Mouse (Mus musculus) hindlimb bud, embryonic 11.5 days (tissue): Measurements from ENCODE around the gene Gm17374.
A peak's percentile ranks its signal among the peaks of the same experiment; 100 is the strongest.
"Not testable (repeated sequence)": the region's sequence is repeated elsewhere in the genome, so short reads cannot be mapped to it uniquely, and the experiment has no call there.

Experiments
- DNase-seq: peaks from one replicate; pipeline ENCODE4 v3.0.0-alpha.2; 2012; ENCODE audit warnings: low read depth, low spot score; ENCODE audit errors: extremely low spot score

Gene Gm17374

GRCm38 (mm10) chr2:140151743-140152142 is at the start of gene Gm17374:
Gene Gm17374, plus strand, starts transcription at chr2:140152043.
- not testable (repeated sequence) for DNase-seq

- no peak for DNase-seq
Observed at GRCm38 (mm10) chr2:140104951-140105350, 46.9 kb upstream of the Gm17374 start.

- no peak for DNase-seq
Observed at GRCm38 (mm10) chr2:140107641-140108040, 44.2 kb upstream of the Gm17374 start.

- DNase-seq, result no peak
Observed at GRCm38 (mm10) chr2:140108945-140109344, 42.9 kb upstream of the Gm17374 start.

GRCm38 (mm10) chr2:140113851-140114250 is 38.0 kb upstream of the Gm17374 start:
- DNase-seq, result no peak

GRCm38 (mm10) chr2:140125516-140125915 is 26.3 kb upstream of the Gm17374 start:
- no peak for DNase-seq

GRCm38 (mm10) chr2:140159186-140159730 is 7.4 kb downstream of the Gm17374 start:
- no peak for DNase-seq

- DNase-seq, result no peak
Observed at GRCm38 (mm10) chr2:140163351-140163854, 11.6 kb downstream of the Gm17374 start.

GRCm38 (mm10) chr2:140169057-140169456 is 17.2 kb downstream of the Gm17374 start:
- DNase-seq, result no peak

- DNase-seq, result peak; percentile 86
Observed at GRCm38 (mm10) chr2:140170127-140170802, 18.4 kb downstream of the Gm17374 start, which contains the start of the genes Esf1 and Ndufaf5. Gene Esf1, minus strand, starts transcription at chr2:140170564. Gene Ndufaf5, plus strand, starts transcription at chr2:140170649.

GRCm38 (mm10) chr2:140170803-140171553 is 19.1 kb downstream of the Gm17374 start:
- no peak for DNase-seq

- not testable (repeated sequence) for DNase-seq
Observed at GRCm38 (mm10) chr2:140185685-140186210, 33.9 kb downstream of the Gm17374 start.

- no peak for DNase-seq
Observed at GRCm38 (mm10) chr2:140200713-140201112, 48.9 kb downstream of the Gm17374 start.

GRCm38 (mm10) chr2:140202573-140202972 is 50.7 kb downstream of the Gm17374 start:
- DNase-seq, result no peak
